Mouse (Mus musculus) thymus, adult 2 months (tissue): ENCODE data around the gene Ephb2.

Experiments used
- CTCF ChIP-seq: fragments of 200-500 bp; IDR thresholded peaks from 2 replicates; pipeline ENCODE4 v1.5.1; 2012; ENCODE audit warnings: mild to moderate bottlenecking, control low read depth, low read length, moderate library complexity, borderline replicate concordance; ENCODE audit not compliant: control insufficient read depth, poor library complexity, insufficient read depth; ENCODE audit errors: extremely low read depth
- POLR2A ChIP-seq: fragments of 200-500 bp; IDR thresholded peaks from 2 replicates; pipeline ENCODE4 v1.6.1; 2012; ENCODE audit warnings: mild to moderate bottlenecking, low read length, control low read depth, moderate library complexity; ENCODE audit not compliant: control insufficient read depth, poor library complexity, insufficient read depth; ENCODE audit errors: extremely low read depth

GRCm38 (mm10) chr4:136731008-136731609 is 104.7 kb downstream of the Ephb2 start:
- TF ChIP-seq CTCF: no peak
- no peak for TF ChIP-seq POLR2A
